Mouse (Mus musculus) brain, embryonic 18.5 days (tissue): Measurements from ENCODE around the gene Cyp4f17.
"Not testable (repeated sequence)": the region's sequence is repeated elsewhere in the genome, so short reads cannot be mapped to it uniquely, and the experiment has no call there.

Experiments used
- DNase-seq: peaks from one replicate; pipeline ENCODE4 v3.0.0-alpha.2; 2012; ENCODE audit warnings: low read depth, low spot score

Cyp4f17 gene

DNA sequence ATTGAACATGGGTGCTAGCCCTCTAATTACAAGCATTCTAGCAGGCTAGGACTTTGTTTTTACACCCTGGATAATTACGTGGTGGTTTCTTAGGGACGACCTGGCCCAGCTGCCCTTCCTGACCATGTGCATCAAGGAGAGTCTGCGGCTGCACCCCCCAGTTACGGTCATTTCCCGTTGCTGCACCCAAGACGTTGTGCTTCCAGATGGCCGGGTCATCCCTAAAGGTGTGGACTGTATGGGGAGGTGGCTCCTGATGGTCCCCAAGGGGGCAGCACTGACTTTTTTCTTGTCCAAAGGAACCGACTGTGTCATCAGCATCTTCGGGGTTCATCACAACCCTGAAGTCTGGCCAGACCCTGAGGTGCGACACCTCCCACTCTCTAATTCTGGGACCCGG is 21.9 kb downstream of the Cyp4f17 start:
- no peak for DNase-seq

DNA sequence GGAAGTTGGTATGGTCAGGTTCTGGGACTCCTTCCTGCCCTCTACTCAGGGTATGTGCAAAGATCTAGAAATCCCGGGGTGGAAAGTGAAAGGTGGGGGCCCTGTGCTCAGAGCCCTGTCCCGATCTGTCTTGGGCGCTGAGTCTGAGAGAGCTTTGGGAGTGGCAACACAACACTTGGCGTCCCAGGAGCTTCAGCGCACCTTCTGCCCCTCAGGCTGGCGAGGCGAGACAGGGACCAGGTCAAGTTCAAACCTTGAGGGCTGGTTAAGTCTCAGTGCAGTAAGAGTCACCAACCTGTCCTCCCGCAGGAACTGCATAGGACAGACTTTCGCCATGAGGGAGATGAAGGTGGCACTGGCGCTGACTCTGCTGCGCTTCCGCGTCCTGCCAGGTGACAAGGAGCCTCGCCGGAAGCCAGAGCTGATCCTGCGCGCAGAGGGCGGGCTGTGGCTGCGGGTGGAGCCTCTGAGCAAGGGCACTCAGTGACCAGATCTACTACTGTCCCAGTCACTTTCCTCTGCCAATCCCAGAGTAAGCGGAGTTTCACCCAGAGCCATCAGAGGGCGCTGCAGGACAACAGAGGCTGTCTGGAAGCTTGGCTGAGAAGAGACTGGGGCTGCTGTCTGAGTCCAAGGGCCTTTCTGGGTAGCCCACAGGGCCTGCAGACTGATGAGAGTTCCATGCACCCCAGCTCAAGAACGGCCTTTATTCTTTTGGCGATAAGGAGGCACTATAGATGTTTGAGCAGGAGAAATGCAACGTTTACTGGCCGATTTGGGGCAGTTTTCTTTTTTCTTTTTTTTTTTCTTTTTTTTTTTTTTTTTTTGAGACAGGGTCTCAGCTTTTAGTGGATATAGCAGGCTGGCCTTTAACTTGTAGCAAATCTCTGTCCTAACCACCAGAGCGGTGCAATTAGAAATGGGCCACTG is 22.8 kb downstream of the Cyp4f17 start:
- DNase-seq, result peak; percentile 22

DNA sequence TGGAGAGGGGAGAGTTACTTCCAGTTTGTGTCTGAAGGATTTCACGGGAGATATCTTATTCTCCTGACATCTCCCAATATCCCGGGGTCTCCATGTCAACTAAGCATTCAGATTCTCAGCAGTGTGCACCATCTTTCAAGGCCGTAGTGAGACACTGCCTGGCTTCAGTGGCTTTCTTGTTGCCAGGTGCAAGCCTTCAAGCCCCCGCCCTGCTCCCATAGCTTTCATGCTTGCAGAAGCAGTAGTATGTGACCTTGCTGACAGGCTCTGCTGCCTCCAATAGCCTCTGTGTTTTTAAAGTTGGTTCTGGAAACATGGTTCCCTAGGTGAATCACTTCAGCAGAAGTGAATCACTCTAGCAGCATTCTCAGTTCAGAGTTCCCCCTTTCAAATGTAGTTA is 26.5 kb downstream of the Cyp4f17 start:
- not testable (repeated sequence) for DNase-seq

- no peak for DNase-seq
These were observed 28.2 kb downstream of the Cyp4f17 start for GRCm38 (mm10) chr17:32534068-32534467.

DNA sequence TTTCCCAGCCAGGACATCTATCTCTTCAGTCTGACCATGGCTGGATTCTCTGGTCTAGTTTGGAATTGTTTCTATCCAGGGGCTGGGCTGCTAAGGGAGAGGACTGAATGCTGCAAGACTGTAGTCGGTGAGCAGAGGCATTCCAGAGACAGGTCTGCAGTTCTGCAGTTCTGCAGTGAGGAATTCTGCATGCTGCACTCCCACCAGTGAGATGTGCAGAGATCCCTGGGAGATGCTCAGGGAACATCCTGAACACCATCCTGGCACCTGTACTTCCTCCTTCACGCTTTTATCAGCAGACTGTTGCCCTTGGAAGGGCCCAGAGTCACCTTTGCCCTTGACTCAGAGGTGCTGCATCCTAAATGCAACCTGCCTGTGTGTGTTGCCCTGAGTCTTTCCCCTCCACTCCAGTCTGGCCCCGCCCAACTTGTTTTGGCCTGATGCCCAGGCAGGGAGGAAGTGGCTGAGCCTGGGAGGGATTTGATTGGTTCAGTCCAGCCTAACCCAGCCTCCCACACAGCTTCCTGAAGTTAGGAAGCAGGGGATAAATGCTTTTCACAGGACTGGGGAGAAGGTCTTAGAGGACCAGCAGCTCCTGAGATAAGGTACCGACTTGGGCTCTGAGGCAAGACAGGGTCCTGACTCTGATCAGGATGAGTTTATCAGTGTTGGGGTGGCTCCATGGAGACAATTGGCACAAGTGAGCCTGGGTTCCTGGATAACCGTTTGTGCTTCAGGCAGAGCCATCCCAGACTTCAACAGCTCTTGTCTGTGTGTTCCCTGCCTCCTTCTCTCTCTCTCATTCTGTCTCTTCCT is 30.4 kb downstream of the Cyp4f17 start, which contains the start of gene Cyp4f16:
Gene Cyp4f16 (plus strand): TSS at position 508 of the 816 bp plus-strand sequence.
- peak; percentile 55 for DNase-seq

- no peak for DNase-seq
These were observed 31.0 kb downstream of the Cyp4f17 start for GRCm38 (mm10) chr17:32536867-32537250.

DNA sequence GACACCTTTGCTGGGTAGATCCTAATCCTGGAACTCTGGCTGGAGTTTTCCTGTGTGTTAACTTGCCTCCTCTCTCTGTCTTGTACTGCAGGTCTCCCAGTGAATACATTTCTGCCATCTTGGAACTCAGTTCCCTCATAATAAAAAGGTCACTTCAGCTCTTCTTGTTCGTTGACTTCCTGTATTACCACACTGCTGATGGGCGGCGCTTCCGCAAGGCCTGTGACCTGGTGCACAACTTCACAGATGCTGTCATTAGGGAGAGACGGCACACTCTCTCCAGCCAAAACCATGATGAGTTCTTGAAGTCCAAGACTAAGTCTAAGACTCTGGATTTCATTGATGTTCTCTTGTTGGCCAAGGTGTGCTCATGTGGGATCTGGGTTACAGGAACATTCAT is 38.9 kb downstream of the Cyp4f17 start:
- DNase-seq, result not testable (repeated sequence)

DNA sequence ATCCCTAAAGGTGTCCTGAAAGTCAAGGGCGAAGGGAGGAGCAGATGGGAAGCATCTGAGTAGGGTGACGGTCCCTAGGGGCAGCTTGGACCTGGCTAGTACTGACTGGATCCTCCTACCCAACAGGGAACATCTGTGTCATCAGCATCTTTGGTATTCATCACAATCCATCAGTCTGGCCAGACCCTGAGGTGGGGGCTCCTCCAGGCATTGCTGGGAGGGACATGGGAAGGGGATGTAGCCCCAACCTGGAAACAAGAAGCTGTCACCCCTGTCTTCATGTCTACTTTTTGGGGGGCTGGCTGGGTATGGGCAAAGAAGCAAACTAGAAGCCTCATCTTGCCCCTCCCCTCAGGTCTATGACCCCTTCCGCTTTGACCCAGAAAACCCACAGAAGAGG is 44.5 kb downstream of the Cyp4f17 start:
- DNase-seq, result not testable (repeated sequence)

DNA sequence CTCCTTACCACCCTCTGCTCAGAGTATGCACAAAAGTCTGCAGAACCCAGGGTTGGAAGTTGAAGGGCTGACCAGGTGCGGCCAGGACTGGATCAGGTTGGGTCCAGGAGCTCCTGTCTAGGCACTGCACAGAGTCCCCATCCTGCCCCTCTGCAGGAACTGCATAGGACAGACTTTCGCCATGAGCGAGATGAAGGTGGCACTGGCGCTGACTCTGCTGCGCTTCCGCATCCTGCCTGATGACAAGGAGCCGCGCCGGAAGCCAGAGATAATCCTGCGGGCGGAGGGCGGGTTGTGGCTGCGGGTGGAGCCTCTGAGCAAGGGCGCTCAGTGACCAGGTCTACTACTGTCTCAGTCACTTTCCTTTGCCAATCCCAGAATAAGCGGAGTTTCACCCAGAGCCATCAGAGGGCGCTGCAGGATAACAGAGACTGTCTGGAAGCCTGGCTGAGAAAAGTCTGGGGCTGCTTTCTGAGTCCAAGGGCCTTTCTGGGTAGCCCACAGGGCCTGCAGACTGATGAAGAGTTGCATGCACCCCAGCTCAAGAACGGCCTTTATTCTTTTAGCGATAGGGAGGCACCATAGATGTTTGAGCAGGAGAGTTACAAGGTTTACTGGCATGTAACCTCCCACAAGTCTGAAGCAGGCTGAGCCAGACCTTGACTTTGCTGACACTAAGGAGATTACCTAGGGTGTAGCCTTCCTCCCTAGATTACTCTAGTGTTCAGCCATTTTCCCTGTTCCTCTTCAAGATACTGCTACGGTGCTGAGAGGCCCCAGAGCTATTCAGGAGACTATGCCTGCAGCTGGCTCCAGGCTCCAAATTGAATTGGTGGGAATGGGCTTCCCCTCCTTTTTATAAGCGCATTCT is 45.3 kb downstream of the Cyp4f17 start:
- peak; percentile 62 for DNase-seq

- DNase-seq, result not testable (repeated sequence)
These were observed 47.2 kb downstream of the Cyp4f17 start for GRCm38 (mm10) chr17:32553016-32553415.

DNA sequence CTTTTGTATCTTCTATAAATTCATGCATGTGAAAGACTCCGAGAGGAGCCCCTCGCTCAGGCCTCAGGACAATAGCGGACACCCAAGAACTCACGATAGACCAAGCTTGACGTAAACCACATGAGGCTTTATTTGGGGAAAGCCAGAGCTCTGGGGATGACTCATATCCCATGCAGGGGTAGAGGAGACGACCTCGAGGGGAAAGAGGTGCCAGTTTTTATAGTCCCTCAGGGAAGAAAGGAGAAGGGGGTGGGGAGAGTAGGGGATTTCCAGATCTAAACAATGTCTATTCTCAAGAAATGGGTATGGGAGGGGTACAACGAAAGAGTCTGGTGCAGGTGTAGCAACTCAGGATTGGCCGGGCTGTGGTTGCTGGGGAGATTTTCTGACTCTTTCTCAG is 48.5 kb downstream of the Cyp4f17 start:
- not testable (repeated sequence) for DNase-seq

DNA sequence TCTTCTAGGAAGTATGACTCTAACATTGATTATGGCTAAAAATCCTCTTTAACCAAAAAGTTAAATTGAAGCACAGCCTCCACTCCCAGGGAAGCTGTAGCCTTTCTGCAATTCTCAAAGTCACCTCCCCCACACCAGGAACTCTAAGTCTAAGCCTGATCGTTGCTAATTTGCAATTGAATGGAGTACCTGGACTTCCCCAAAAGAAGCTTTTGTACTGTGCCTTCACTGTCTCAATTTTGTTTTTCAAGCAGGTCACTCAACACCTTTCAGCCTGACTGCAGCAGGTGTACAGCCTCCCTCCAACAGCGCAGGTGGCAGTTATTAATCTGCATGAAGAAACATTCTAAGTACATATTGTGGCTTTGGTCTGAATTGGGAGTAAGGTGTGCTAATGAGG is 57.5 kb downstream of the Cyp4f17 start:
- not testable (repeated sequence) for DNase-seq

- DNase-seq, result not testable (repeated sequence)
These were observed 67.4 kb downstream of the Cyp4f17 start for GRCm38 (mm10) chr17:32573286-32573685.

DNA sequence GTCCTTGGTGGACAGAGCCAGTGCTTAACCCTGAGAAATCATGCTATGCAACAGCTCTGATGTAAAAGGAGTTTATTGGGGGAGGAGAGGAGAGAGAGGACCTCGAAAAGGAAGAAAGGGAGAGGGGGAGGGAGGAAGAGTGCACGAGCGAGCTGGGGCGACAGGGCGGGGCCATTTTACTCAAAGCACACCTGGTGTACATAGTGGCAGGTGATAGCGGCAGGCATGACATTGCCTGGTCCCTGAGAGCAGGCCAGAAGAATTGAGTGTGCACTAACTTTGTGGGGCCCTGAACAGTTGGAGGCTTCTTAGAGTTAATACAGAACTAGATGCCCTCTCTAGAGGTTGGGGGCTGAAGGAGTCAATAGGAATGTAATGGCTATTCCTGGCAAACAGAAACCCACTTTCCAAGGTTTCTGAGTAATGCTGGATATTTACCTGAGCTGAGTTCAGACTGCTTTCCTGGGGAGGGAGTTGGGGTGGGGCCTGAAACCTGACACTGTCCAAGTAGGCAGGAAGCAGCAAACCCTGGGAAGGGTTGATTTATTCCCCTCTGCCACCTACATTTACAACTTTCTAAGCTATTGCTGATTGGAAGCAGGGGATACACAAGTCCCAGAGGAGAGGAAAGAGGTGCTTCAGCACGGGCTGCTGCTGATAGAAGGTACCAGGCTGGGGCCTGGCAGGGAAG is 71.8 kb downstream of the Cyp4f17 start:
- no peak for DNase-seq
